Comparison of ENCODE assay signal across 18 mouse cellular contexts in the genomic region with DNA sequence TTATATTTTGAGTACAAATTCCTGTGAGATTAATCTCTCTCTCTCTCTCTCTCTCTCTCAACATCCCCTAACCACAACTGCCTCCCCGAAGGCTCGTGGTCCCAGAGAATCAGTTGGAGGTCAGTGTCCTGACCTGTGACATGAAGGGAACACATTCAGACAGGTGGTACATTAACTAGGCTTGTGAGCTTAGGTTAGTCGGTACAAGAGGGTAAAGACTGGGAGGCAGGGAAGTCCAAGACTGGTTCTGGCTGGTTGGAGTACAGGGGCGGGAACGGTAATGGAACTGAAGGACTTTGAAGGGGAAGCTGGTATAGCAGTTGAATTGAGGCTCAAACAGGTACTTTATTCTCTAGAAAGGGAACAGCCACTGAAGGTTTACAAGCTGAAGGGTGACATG.
DNase-seq lines count a peak whose midpoint lies in the region; ATAC-seq and TF ChIP-seq lines count a peak whose summit lies in the region.
"Had no signal": no experiment of that assay in that cellular context is flagged by ENCODE, and none has a peak within 500 bp of the region (broad histone marks: within the 10 kb centered on the region; RNA-seq: fewer than 3 reads in every experiment).

No protein-coding gene starts in this region.

- H3K9ac ChIP-seq in kidney, embryonic 15.5 days = no peak overlapping the region
- no peak overlapping the region for H3K9ac ChIP-seq in lung, embryonic 15.5 days
- H3K9ac ChIP-seq: forebrain, embryonic 13.5 days; forebrain, postnatal 0 days; heart, embryonic 12.5 days had no signal

- H3ac ChIP-seq in C2C12 (ENCODE audit: control insufficient read depth, insufficient read length, low read depth) = no peak overlapping the region

- 78% methylated on average over 5 of the region's 5 CpGs for WGBS in kidney, embryonic 15.5 days
- WGBS in lung, embryonic 15.5 days = 63% methylated on average over 5 of the region's 5 CpGs
- WGBS in small intestine, adult 2 months = 72% methylated on average over 5 of the region's 5 CpGs

- H3K4me1 ChIP-seq in kidney, embryonic 15.5 days = 0 out of 2 replicates have a peak, but pooled peaks cover 4% of the 10 kb centered on the region
- H3K4me1 ChIP-seq in lung, embryonic 15.5 days = peaks cover 25% of the 10 kb centered on the region
- H3K4me1 ChIP-seq in small intestine, adult 2 months (ENCODE audit: control insufficient read depth, insufficient read depth, insufficient read length, low read length) = no peaks in the 10 kb centered on the region
- H3K4me1 ChIP-seq: forebrain, embryonic 13.5 days; hindbrain, embryonic 10.5 days had no signal

- no peaks in the 10 kb centered on the region for H3K79me3 ChIP-seq in C2C12 (ENCODE audit: low read depth)

- no peaks in the 10 kb centered on the region for H3K79me2 ChIP-seq in C2C12 (ENCODE audit: control insufficient read depth, insufficient read depth)

- DNase-seq in kidney, adult 11 months = no peak
- no peak for DNase-seq in lung, postnatal 36 days
- no peak for DNase-seq in spleen, postnatal 36 days (ENCODE audit: low spot score in 2 of 2)
- DNase-seq: adrenal gland, adult 8-10 months; adrenal gland, postnatal 36 days; cerebellum, adult 2 months; cerebellum, postnatal 10 days; forebrain, postnatal 0 days; gastrocnemius, postnatal 14 days; heart, adult 2 months had no signal

- no peaks in the 10 kb centered on the region for H3K36me3 ChIP-seq in kidney, embryonic 15.5 days
- H3K36me3 ChIP-seq in lung, embryonic 15.5 days = no peaks in the 10 kb centered on the region
- no peaks in the 10 kb centered on the region for H3K36me3 ChIP-seq in C2C12 (ENCODE audit: control insufficient read depth, insufficient read depth)
- no peaks in the 10 kb centered on the region for H3K36me3 ChIP-seq in small intestine, adult 2 months (ENCODE audit: control insufficient read depth, insufficient read depth, low read length)
- H3K36me3 ChIP-seq: embryonic facial prominence, embryonic 10.5 days; heart, embryonic 12.5 days; hindbrain, embryonic 10.5 days had no signal

- peak; percentile 71; the same call in 1 of the 2 replicates for ATAC-seq in kidney, embryonic 15.5 days (replicated peaks; ENCODE audit: low FRiP score)
- no peak for ATAC-seq in lung, embryonic 15.5 days (ENCODE audit: borderline replicate concordance, extremely low read depth, low FRiP score, low TSS enrichment)
- ATAC-seq: forebrain, embryonic 13.5 days; forebrain, postnatal 0 days had no signal

- TF ChIP-seq CTCF in C2C12 (IDR thresholded peaks at IDR 0.05; ENCODE audit: control insufficient read depth, insufficient read depth, insufficient read length) = no peak
- TF ChIP-seq CTCF in small intestine, adult 2 months (IDR thresholded peaks at IDR 0.05; ENCODE audit: extremely low read depth, insufficient read length, insufficient replicate concordance, low read depth, low read length) = no peak

- H3K9me3 ChIP-seq in kidney, embryonic 15.5 days (replicated peaks) = no peaks in the 10 kb centered on the region
- no peaks in the 10 kb centered on the region for H3K9me3 ChIP-seq in lung, embryonic 15.5 days
- H3K9me3 ChIP-seq: embryonic facial prominence, embryonic 10.5 days; forebrain, embryonic 13.5 days; heart, embryonic 12.5 days; hindbrain, embryonic 10.5 days had no signal

- H3K4me3 ChIP-seq in kidney, embryonic 15.5 days (replicated peaks) = no peak overlapping the region
- no peak overlapping the region for H3K4me3 ChIP-seq in lung, embryonic 15.5 days
- no peak overlapping the region for H3K4me3 ChIP-seq in C2C12 (ENCODE audit: insufficient read depth, poor library complexity, severe bottlenecking)
- H3K4me3 ChIP-seq in small intestine, adult 2 months (ENCODE audit: low read depth, low read length) = no peak overlapping the region
- H3K4me3 ChIP-seq: embryonic facial prominence, embryonic 10.5 days; forebrain, embryonic 13.5 days; heart, adult 2 months; heart, embryonic 12.5 days; hindbrain, embryonic 10.5 days had no signal

- no peak overlapping the region for H3K4me2 ChIP-seq in kidney, embryonic 15.5 days
- no peak overlapping the region for H3K4me2 ChIP-seq in lung, embryonic 15.5 days
- H3K4me2 ChIP-seq: forebrain, embryonic 13.5 days; heart, embryonic 12.5 days had no signal

- no peaks in the 10 kb centered on the region for H3K27me3 ChIP-seq in kidney, embryonic 15.5 days
- H3K27me3 ChIP-seq in lung, embryonic 15.5 days = no peaks in the 10 kb centered on the region
- H3K27me3 ChIP-seq in C2C12 (ENCODE audit: control insufficient read depth, insufficient read depth, insufficient read length) = no peaks in the 10 kb centered on the region
- H3K27me3 ChIP-seq in small intestine, adult 2 months (ENCODE audit: control insufficient read depth, insufficient read depth, low read length) = no peaks in the 10 kb centered on the region; the same call in 1 of the 2 replicates
- H3K27me3 ChIP-seq: forebrain, embryonic 13.5 days; heart, embryonic 12.5 days had no signal

- TF ChIP-seq POLR2A in small intestine, adult 2 months (IDR thresholded peaks at IDR 0.05; ENCODE audit: low read depth, low read length) = no peak

- H3K27ac ChIP-seq in kidney, embryonic 15.5 days = peak overlapping the region; percentile 41
- peak overlapping the region; percentile 80 for H3K27ac ChIP-seq in lung, embryonic 15.5 days
- H3K27ac ChIP-seq in small intestine, adult 2 months (ENCODE audit: insufficient read depth, low read depth, low read length) = peak overlapping the region; percentile 22; the same call in 1 of the 2 replicates
- H3K27ac ChIP-seq: embryonic facial prominence, embryonic 10.5 days; forebrain, embryonic 13.5 days; heart, adult 2 months; hindbrain, embryonic 10.5 days had no signal

TF ChIP-seq in C2C12, 6 proteins besides CTCF, POLR2A, EP300 and RAD21:
- TF ChIP-seq MYOD1 (IDR thresholded peaks at IDR 0.05; ENCODE audit: control insufficient read depth, insufficient read length, low read depth) (peak; percentile 74), MAX (IDR thresholded peaks at IDR 0.05) (no peak), USF1 (IDR thresholded peaks at IDR 0.05; ENCODE audit: low read depth) (no peak)

Comparison
In these comparisons a context has a peak if more than half of its experiments do, and no peak if none do; other contexts are left out.
1. H3K27ac ChIP-seq: peak in every context shown above with its lines; median percentile 80 in lung, embryonic 15.5 days; 41 in kidney, embryonic 15.5 days; 22 in small intestine, adult 2 months.